Mouse (Mus musculus) cerebellum, adult 2 months (tissue): Measurements from ENCODE around the gene Hmx3. TPM values are rescaled to one million over a fixed set of nuclear protein-coding genes. Genes with fewer than 3 reads are reported as not detected.
A peak's percentile ranks its signal among the peaks of the same experiment; 100 is the strongest.

Experiments
- DNase-seq, 2 experiments: peaks; one replicate each; pipeline ENCODE4 v3.0.0; 2021
- H3K27ac ChIP-seq: fragments of 200-500 bp; 2 replicates; pipeline ENCODE4 v1.5.1; 2012; ENCODE audit warnings: low read length, control low read depth, inconsistent platforms; ENCODE audit not compliant: insufficient read depth
- H3K27me3 ChIP-seq: fragments of 200-500 bp; 2 replicates; pipeline ENCODE4 v1.6.1; 2012; ENCODE audit warnings: inconsistent platforms, mild to moderate bottlenecking, low read length, moderate library complexity; ENCODE audit not compliant: control insufficient read depth, insufficient read depth
- H3K4me1 ChIP-seq: fragments of 200-500 bp; 2 replicates; pipeline ENCODE4 v1.6.1; 2011; ENCODE audit warnings: low read length; ENCODE audit not compliant: control insufficient read depth, insufficient read depth
- H3K4me3 ChIP-seq: fragments of 200-500 bp; replicated peaks from 2 replicates; pipeline ENCODE3; 2011; ENCODE audit warnings: mild to moderate bottlenecking, low read depth, low read length, control low read depth; ENCODE audit not compliant: insufficient read depth
- CTCF ChIP-seq: fragments of 200-500 bp; IDR thresholded peaks from 2 replicates; pipeline ENCODE4 v1.5.1; 2011; ENCODE audit warnings: low read depth, mild to moderate bottlenecking, control low read depth, low read length, moderate library complexity, borderline replicate concordance; ENCODE audit not compliant: insufficient read depth
- POLR2A ChIP-seq: fragments of 200-500 bp; IDR thresholded peaks from 2 replicates; pipeline ENCODE4 v1.6.1; 2011; ENCODE audit warnings: low read length, control low read depth, borderline replicate concordance; ENCODE audit not compliant: insufficient read depth
- WGBS: fragments of 180-500 bp; shearing (Covaris S2); methylation state at CpG from one replicate; pipeline ENCODE4 v1.1.7; 2018; 5-methylcytosine and 5-hydroxymethylcytosine counted together
- polyA plus RNA-seq: library from polyadenylated mRNA; depleted of rRNA; stranded (reverse); fragments of >200 nt; gene quantifications from 2 replicates; pipeline ENCODE4 v1.2.3, GENCODE M21; 2012; rRNA removed

The Hmx3 gene
- polyA plus RNA-seq, 1 experiment: 0.43 TPM

DNA sequence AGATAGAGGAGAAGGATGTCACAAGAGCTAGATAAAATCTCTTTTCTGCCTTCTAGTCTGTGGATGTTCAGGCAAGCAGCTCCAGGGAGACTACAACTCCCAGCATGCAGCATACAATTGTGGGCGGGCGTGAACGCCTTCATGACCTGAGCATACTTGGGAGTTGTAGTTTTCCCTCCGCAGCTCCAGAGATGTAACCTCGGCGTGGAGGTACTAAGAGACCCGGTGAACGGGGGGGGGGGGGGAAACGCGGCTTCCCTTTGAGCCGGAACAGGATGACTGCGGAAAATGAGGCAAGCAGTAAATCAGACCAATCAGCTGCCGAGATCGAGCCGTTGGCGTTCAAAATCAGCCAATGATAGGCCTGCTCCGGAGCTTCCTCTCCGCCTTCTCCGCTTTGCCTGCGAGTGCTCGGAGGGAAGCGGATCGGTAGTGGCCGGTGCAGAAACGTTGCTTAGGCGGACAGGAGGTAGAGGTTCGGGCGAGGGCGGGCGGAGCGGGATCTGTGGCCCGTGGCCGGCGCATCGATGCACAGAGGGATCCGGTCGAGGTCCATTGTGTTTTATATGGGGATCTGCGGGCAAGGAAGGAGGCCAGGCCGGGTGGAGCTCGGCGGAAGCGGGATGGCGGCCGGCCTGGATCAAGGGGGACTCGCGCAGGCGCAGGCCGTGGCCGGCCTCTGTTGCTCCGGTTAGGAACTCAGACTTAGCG is 17.5 kb downstream of the Hmx3 start, which contains the start of gene Bub3:
Gene Bub3 (plus strand): TSS at position 237 of the 711 bp plus-strand sequence.
- Histone ChIP-seq H3K27ac (peak within 1 kb of the TSS; percentile 86), H3K4me3 (peak within 1 kb of the TSS; percentile 78), H3K4me1 (no peaks in the 10 kb centered on the region; the same call in 1 of the 2 replicates), H3K27me3 (peaks cover 8% of the 10 kb centered on the region; the same call in 1 of the 2 replicates)
- peak; percentile 93 to 96 for DNase-seq
- WGBS: under 1% methylated on average over 47 of the region's 51 CpGs
- TF ChIP-seq POLR2A (peak; percentile 96), CTCF (no peak)

GRCm38 (mm10) chr7:131560697-131561042 is 18.0 kb downstream of the Hmx3 start:
- WGBS: under 1% methylated on average over 14 of the region's 14 CpGs

DNA sequence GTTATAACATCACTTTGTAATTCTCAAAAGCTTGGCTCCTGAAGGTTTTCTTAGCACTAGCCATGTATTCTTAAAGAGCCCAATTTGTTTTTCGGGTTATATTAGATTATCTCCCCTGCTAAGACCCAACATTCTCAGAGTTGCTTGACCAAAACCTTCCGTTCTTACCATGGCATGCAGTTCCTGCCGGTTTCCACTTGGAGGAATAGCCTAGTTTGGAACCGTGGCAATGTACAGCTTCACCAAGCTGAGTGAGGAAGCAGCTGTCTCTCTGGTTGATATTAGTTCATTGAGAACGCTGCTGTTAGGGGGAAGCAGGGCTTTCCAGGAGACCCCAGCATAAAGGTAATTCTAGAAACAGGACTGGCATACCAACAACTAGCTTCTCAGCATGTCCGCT is 32.6 kb downstream of the Hmx3 start:
- Histone ChIP-seq H3K27ac (no peak overlapping the region), H3K27me3 (no peaks in the 10 kb centered on the region), H3K4me1 (no peaks in the 10 kb centered on the region), H3K4me3 (no peak overlapping the region)
- WGBS: 71% methylated on average over 6 of the region's 6 CpGs
- TF ChIP-seq CTCF (no peak), POLR2A (no peak)
- no peak for DNase-seq

More at GRCm38 (mm10) chr7:131560697-131561042, 18.0 kb downstream of the Hmx3 start:
- Histone ChIP-seq H3K4me3 (peak overlapping the region; percentile 78), H3K4me1 (no peaks in the 10 kb centered on the region; the same call in 1 of the 2 replicates), H3K27ac (peak overlapping the region; percentile 86; the same call in 1 of the 2 replicates), H3K27me3 (peaks cover 5% of the 10 kb centered on the region; the same call in 1 of the 2 replicates)
- no peak for DNase-seq
- TF ChIP-seq POLR2A: no peak
- TF ChIP-seq CTCF: no peak

- no peaks in the 10 kb centered on the region for H3K4me1 ChIP-seq
- H3K27me3 ChIP-seq: no peaks in the 10 kb centered on the region
- no peak for TF ChIP-seq CTCF
- TF ChIP-seq POLR2A: no peak
- H3K27ac ChIP-seq: no peak overlapping the region
- 35% methylated on average over 9 of the region's 9 CpGs for WGBS
- no peak overlapping the region for H3K4me3 ChIP-seq
- DNase-seq: no peak
These were observed 39.5 kb downstream of the Hmx3 start for GRCm38 (mm10) chr7:131582178-131582577.

DNA sequence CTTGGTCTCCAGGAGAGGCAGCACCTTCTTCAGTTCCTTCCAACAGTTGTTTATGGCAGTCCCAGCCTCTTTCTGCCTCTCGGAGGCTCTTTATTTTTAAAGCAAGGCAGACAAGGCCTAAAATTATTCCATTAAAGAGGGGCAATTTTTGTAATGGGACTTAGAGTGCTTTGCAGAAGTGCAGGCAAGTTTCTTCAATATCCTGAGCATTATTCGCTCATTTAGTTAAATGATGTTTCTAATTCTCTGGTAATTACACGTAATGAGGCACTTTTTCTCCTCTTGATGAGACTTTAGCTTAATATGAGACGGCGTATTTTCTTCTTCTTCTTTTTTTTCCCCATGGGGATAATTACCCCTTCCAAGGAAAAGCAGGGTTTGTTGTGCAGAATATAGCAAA is 42.9 kb downstream of the Hmx3 start:
- H3K27me3 ChIP-seq: no peaks in the 10 kb centered on the region
- H3K4me1 ChIP-seq: no peaks in the 10 kb centered on the region
- WGBS: 97% methylated on average over 5 of the region's 5 CpGs
- H3K27ac ChIP-seq: no peak overlapping the region
- TF ChIP-seq POLR2A: no peak
- no peak for TF ChIP-seq CTCF
- H3K4me3 ChIP-seq: no peak overlapping the region
- no peak for DNase-seq

Other genes with a start within 250 kb of the Hmx3 start
- 0.05 and 0.19 TPM in 2 replicates for gene Cuzd1, start 220.6 kb upstream of the Hmx3 start, polyA plus RNA-seq
- 0.60 and 0.70 TPM in 2 replicates for gene Fam24b, start 213.4 kb upstream of the Hmx3 start, polyA plus RNA-seq
- gene Fam24a, start 209.0 kb upstream of the Hmx3 start, polyA plus RNA-seq: not detected in 2 replicates
- 16.3 and 16.7 TPM in 2 replicates for gene 2310057M21Rik, start 180.1 kb upstream of the Hmx3 start, polyA plus RNA-seq
- 69.4 and 75.7 TPM in 2 replicates for gene Pstk, start 171.7 kb upstream of the Hmx3 start, polyA plus RNA-seq
- gene Ikzf5, start 132.3 kb upstream of the Hmx3 start, polyA plus RNA-seq: 18.7 and 19.2 TPM in 2 replicates
- gene Acadsb, start 132.3 kb upstream of the Hmx3 start, polyA plus RNA-seq: 29.8 and 36.7 TPM in 2 replicates
- 0.06 TPM in 1 of 2 replicates, not detected in the other for gene Hmx2, start 5.9 kb downstream of the Hmx3 start, polyA plus RNA-seq
- 105 and 108 TPM in 2 replicates for gene Bub3, start 17.4 kb downstream of the Hmx3 start, polyA plus RNA-seq